Mouse (Mus musculus): ENCODE results near the gene Trim5.
"Not testable (repeated sequence)": the region's sequence is repeated elsewhere in the genome, so short reads cannot be mapped to it uniquely, and the experiment has no call there.

Trim5 gene

GRCm38 (mm10) chr7:104287576-104288443 is at the start of gene Trim5:
Trim5 (minus strand) TSS chr7:104288094.
- in situ Hi-C loops (cut with MboI, MseI), result not testable (repeated sequence)

GRCm38 (mm10) chr7:104335547-104335946 is 47.7 kb upstream of the Trim5 start:
- in situ Hi-C loops (cut with MboI, MseI), result loop anchor here (5.0 kb wide), 1 partner anchor 73 kb away; no protein-coding TSS in a partner anchor

GRCm38 (mm10) chr7:104329171-104329570 is 41.3 kb upstream of the Trim5 start, which contains the start of gene Trim34b:
Trim34b (plus strand) TSS chr7:104329471.
- in situ Hi-C loops (cut with MboI, MseI), result not testable (repeated sequence)

GRCm38 (mm10) chr7:104322028-104322427 is 34.1 kb upstream of the Trim5 start:
- in situ Hi-C loops (cut with MboI, MseI), result no loop called here

- in situ Hi-C loops (cut with MboI, MseI), result loop anchor here (5.0 kb wide), 1 partner anchor 37 kb away; the partner anchor contains the start of gene Trim12c
Measured at GRCm38 (mm10) chr7:104315369-104316080, 27.6 kb upstream of the Trim5 start, which contains the start of gene Trim12a. Trim12a (minus strand) TSS chr7:104315466.

- in situ Hi-C loops (cut with MboI, MseI), result loop anchor here (5.0 kb wide), 1 partner anchor 37 kb away; the partner anchor contains the start of gene Trim12c
Measured at GRCm38 (mm10) chr7:104314796-104315353, 27.0 kb upstream of the Trim5 start.

- in situ Hi-C loops (cut with MboI, MseI), result no loop called here
Measured at GRCm38 (mm10) chr7:104291638-104292400, 3.9 kb upstream of the Trim5 start.

- in situ Hi-C loops (cut with MboI, MseI), result no loop called here
Measured at GRCm38 (mm10) chr7:104290641-104291040, 2.7 kb upstream of the Trim5 start.

GRCm38 (mm10) chr7:104279361-104279760 is 8.5 kb downstream of the Trim5 start:
- in situ Hi-C loops (cut with MboI, MseI), result not testable (repeated sequence)

GRCm38 (mm10) chr7:104265335-104265734 is 22.6 kb downstream of the Trim5 start:
- in situ Hi-C loops (cut with MboI, MseI), result not testable (repeated sequence)

- in situ Hi-C loops (cut with MboI, MseI), result loop anchor here (5.0 kb wide), 1 partner anchor 77 kb away; no protein-coding TSS in a partner anchor
Measured at GRCm38 (mm10) chr7:104260380-104260779, 27.5 kb downstream of the Trim5 start.

GRCm38 (mm10) chr7:104244287-104245181 is 43.4 kb downstream of the Trim5 start, which contains the start of gene Trim34a:
Trim34a (plus strand) TSS chr7:104244457.
- in situ Hi-C loops (cut with MboI, MseI), result no loop called here

- in situ Hi-C loops (cut with MboI, MseI), result no loop called here
Measured at GRCm38 (mm10) chr7:104243616-104244015, 44.3 kb downstream of the Trim5 start.

GRCm38 (mm10) chr7:104240857-104241256 is 47.0 kb downstream of the Trim5 start:
- in situ Hi-C loops (cut with MboI, MseI), result no loop called here

GRCm38 (mm10) chr7:104231203-104231602 is 56.7 kb downstream of the Trim5 start:
- in situ Hi-C loops (cut with MboI, MseI), result loop anchor here (10.0 kb wide), 1 partner anchor 74 kb away; no protein-coding TSS in a partner anchor

GRCm38 (mm10) chr7:104218701-104219569 is 69.0 kb downstream of the Trim5 start, which contains the start of gene Trim6:
Trim6 (plus strand) TSS chr7:104218793.
- in situ Hi-C loops (cut with MboI, MseI), result loop anchor here (25.0 kb wide), 1 partner anchor 368 kb away; the partner anchor contains the start of genes Olfr653 and Olfr654

GRCm38 (mm10) chr7:104217881-104218280 is 70.0 kb downstream of the Trim5 start:
- in situ Hi-C loops (cut with MboI, MseI), result loop anchor here (25.0 kb wide), 1 partner anchor 369 kb away; the partner anchor contains the start of genes Olfr653 and Olfr654

- in situ Hi-C loops (cut with MboI, MseI), result loop anchor here (25.0 kb wide), 1 partner anchor 371 kb away; the partner anchor contains the start of genes Olfr653 and Olfr654
Measured at GRCm38 (mm10) chr7:104216011-104216535, 71.8 kb downstream of the Trim5 start.
